Mouse (Mus musculus): Measurements from ENCODE around the gene Slc39a11. TPM values are rescaled to one million over a fixed set of nuclear protein-coding genes. Genes with fewer than 3 reads are reported as not detected.

Gene Slc39a11
- total and polyA plus RNA-seq, 3 experiments = 43.2 to 54.4 (median 51.0) TPM

DNA sequence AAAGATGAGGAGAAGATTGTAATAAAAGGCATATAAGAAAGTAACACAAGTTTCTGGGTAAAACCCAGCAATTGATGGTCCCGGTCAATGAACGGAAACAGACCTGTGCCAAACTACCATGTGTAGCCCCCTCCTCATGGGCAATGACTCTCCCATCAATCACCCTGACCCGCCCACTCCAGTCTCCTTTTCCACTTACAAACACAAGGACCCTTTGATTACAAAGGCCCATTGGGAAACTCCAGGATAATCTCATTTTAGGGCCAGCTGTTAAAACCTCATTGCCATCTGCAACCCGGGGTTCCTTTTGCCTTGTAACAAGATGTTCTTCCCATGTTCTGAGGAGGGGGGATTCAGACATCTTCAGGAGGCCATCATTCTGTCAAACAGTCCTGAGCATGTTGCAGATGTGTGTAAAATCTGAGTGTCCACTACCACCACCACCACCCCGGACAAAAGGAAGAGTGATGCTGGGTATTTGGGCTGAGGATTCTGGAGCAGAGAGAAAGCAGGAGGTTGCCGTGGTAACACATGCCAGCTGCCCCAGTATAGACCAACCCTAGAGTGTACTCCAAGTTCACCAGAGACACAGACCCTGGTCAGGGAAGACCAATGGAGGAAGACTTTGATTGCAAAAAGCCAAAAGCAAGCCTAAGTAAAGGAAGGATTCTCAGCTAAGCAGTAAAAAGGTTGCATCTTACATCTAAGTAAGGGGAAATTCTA, 419.3 kb downstream of the Slc39a11 start:
- in situ Hi-C loops (cut with MboI; ENCODE audit: low pct_ligation_motif_present, low pct_unique_long_range_greater_than_20kb, low sequenced_read_pairs) = no loop called here
- TF ChIP-seq ZMIZ1 (IDR thresholded peaks at IDR 0.05; ENCODE audit: low read depth, low read length) = no peak
- TF ChIP-seq USF1 (IDR thresholded peaks at IDR 0.05; ENCODE audit: low read depth, low read length) = no peak
- TF ChIP-seq ELF1 (IDR thresholded peaks at IDR 0.05; ENCODE audit: low read depth, low read length) = no peak
- no peak for TF ChIP-seq UBTF (IDR thresholded peaks at IDR 0.05; ENCODE audit: low read depth, low read length)
- TF ChIP-seq USF2 (conservative IDR thresholded peaks at IDR 0.05; ENCODE audit: low read depth, low read length) = no peak
- no peak for TF ChIP-seq RAD21 (IDR thresholded peaks at IDR 0.05; ENCODE audit: low read depth, low read length)
- TF ChIP-seq HCFC1 (IDR thresholded peaks at IDR 0.05; ENCODE audit: low read depth, low read length) = no peak
- no peak for TF ChIP-seq BHLHE40 (IDR thresholded peaks at IDR 0.05; ENCODE audit: low read depth, low read length)
- no peak for TF ChIP-seq TBP (conservative IDR thresholded peaks at IDR 0.05; ENCODE audit: low read depth, low read length)
- no peak for TF ChIP-seq ZC3H11A (IDR thresholded peaks at IDR 0.05; ENCODE audit: low read depth, low read length)
- no peak for TF ChIP-seq POLR2A (IDR thresholded peaks at IDR 0.05; ENCODE audit: low read depth, low read length)
- no peak for TF ChIP-seq MAX (IDR thresholded peaks at IDR 0.05; ENCODE audit: low read length)
- Histone ChIP-seq H3K27ac (ENCODE audit: insufficient read depth, low read depth) (no peak overlapping the region), H3K36me3 (replicated peaks in 1 of 2; ENCODE audit: control insufficient read depth in 1 of 2, insufficient read depth in 1 of 2, low read length in 1 of 2) (no peaks in the 10 kb centered on the region), H3K4me2 (ENCODE audit: insufficient read depth, low read depth, poor library complexity, severe bottlenecking) (no peak overlapping the region), H3K4me1 (ENCODE audit: control insufficient read depth in 1 of 2, insufficient read depth in 2 of 2) (0 out of 4 replicates have a peak, but pooled peaks cover 0 to 2% of the 10 kb centered on the region in 2 experiments), H3K9ac (ENCODE audit: insufficient read depth, low read depth) (no peak overlapping the region), H3K9me3 (replicated peaks; ENCODE audit: low read length) (no peaks in the 10 kb centered on the region), H3K79me2 (replicated peaks; ENCODE audit: control insufficient read depth, extremely low read depth, insufficient read depth, poor library complexity, severe bottlenecking) (no peaks in the 10 kb centered on the region), H3K4me3 (replicated peaks in 1 of 3; ENCODE audit: low read depth in 2 of 3, low read length in 2 of 3, poor library complexity in 1 of 3) (no peak overlapping the region), H3K27me3 (replicated peaks) (peaks cover 20% of the 10 kb centered on the region)
- DNase-seq (ENCODE audit: extremely low read depth) = no peak
- dilution Hi-C loops (cut with MboI; ENCODE audit: extremely low pct_ligation_motif_present, extremely low pct_unique_long_range_greater_than_20kb, low sequenced_read_pairs) = no loop called here

DNA sequence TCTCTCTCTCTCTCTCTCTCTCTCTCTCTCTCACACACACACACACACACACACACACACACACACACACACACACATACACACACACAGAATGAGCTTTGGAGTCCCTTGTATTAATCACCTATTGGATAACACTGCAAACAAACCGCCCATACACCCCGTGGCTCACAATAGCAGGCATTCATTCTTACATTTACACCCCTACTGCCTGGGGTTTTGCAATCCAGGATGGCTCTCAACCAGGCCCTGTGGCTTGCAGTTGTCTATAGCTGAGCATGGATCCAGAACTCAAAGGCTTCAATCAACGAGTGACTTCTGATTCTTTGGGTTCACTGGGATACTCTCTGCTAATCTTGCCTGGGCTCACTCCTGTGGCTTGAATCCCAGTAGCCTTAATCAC, 424.1 kb downstream of the Slc39a11 start:
- Histone ChIP-seq H3K9me3 (replicated peaks; ENCODE audit: low read length) (no peaks in the 10 kb centered on the region), H3K4me3 (replicated peaks in 1 of 3; ENCODE audit: low read depth in 2 of 3, low read length in 2 of 3, poor library complexity in 1 of 3) (no peak overlapping the region), H3K9ac (ENCODE audit: insufficient read depth, low read depth) (no peak overlapping the region), H3K27me3 (replicated peaks) (peaks cover 19% of the 10 kb centered on the region), H3K36me3 (replicated peaks in 1 of 2; ENCODE audit: control insufficient read depth in 1 of 2, insufficient read depth in 1 of 2, low read length in 1 of 2) (no peaks in the 10 kb centered on the region), H3K79me2 (replicated peaks; ENCODE audit: control insufficient read depth, extremely low read depth, insufficient read depth, poor library complexity, severe bottlenecking) (no peaks in the 10 kb centered on the region), H3K4me1 (ENCODE audit: control insufficient read depth in 1 of 2, insufficient read depth in 2 of 2) (no peaks in the 10 kb centered on the region; a peak in 1 of 4 replicates), H3K4me2 (ENCODE audit: insufficient read depth, low read depth, poor library complexity, severe bottlenecking) (no peak overlapping the region), H3K27ac (ENCODE audit: insufficient read depth, low read depth) (no peak overlapping the region)
- in situ Hi-C loops (cut with MboI; ENCODE audit: low pct_ligation_motif_present, low pct_unique_long_range_greater_than_20kb, low sequenced_read_pairs) (no loop called here), dilution Hi-C loops (cut with MboI; ENCODE audit: extremely low pct_ligation_motif_present, extremely low pct_unique_long_range_greater_than_20kb, low sequenced_read_pairs) (no loop called here)
- DNase-seq (ENCODE audit: extremely low read depth) = no peak
- TF ChIP-seq NRF1 (IDR thresholded peaks at IDR 0.05; ENCODE audit: low read depth, low read length) (no peak), RAD21 (IDR thresholded peaks at IDR 0.05; ENCODE audit: low read depth, low read length) (no peak), UBTF (IDR thresholded peaks at IDR 0.05; ENCODE audit: low read depth, low read length) (no peak), ZC3H11A (IDR thresholded peaks at IDR 0.05; ENCODE audit: low read depth, low read length) (no peak), MXI1 (IDR thresholded peaks at IDR 0.05; ENCODE audit: low read depth, low read length) (no peak), KAT2A (IDR thresholded peaks at IDR 0.05; ENCODE audit: insufficient replicate concordance, low read length) (no peak), ETS1 (conservative IDR thresholded peaks at IDR 0.05; ENCODE audit: low read depth, low read length) (no peak)

All from CH12.LX (cell line).